Mouse (Mus musculus) spleen, adult 2 months (tissue): ENCODE measurements around the gene Wdr93.

ENCODE experiments used
- CTCF ChIP-seq: fragments of 200-500 bp; IDR thresholded peaks from 2 replicates; pipeline ENCODE4 v1.5.1; 2011; ENCODE audit warnings: mild to moderate bottlenecking, inconsistent platforms; ENCODE audit not compliant: insufficient read depth, insufficient read length, insufficient replicate concordance; ENCODE audit errors: extremely low read depth
- POLR2A ChIP-seq: fragments of 200-500 bp; IDR thresholded peaks from 2 replicates; pipeline ENCODE4 v1.6.1; 2011; ENCODE audit warnings: low read depth, low read length, inconsistent platforms

GRCm38 (mm10) chr7:79819996-79820395 lies 77.0 kb downstream of the Wdr93 start:
- TF ChIP-seq CTCF: no peak
- no peak for TF ChIP-seq POLR2A
